Mouse (Mus musculus): ENCODE data around the gene Haus4. TPM values are rescaled to one million over a fixed set of nuclear protein-coding genes. Genes with fewer than 3 reads are reported as not detected.
A peak's percentile ranks its signal among the peaks of the same experiment; 100 is the strongest.

Haus4 gene
- polyA plus RNA-seq, 1 experiment from 2014 or later, result 20.5 TPM

DNA sequence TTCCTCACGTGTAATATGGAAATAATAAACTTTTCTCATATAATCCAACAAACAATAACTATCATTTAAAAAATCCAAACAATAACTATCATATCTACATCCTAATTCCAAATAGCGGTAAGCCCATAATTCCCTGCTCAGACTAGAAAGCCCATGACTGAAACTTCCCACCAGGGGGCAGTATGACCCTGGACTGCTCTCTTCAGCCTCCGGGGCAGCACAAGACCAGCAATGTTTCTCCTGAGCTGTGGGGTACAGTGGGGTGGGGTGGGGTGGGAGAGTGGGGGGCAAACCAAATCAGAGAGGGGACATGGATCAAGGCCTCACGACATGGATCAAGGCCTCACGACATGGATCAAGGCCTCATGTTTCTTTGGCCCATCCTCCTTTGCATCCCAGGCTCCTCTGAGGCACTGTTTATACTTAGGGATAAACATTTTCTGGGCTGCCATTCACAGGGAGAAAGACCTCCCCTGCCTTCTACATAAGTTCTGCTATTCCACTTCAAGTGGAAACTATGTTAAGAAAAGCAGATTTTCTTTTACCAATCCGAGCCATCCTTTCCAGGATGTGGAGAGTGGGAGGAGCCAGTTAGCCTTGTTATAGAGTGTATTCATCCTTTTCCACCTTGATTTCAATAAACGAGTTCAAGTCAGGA is 29.4 kb upstream of the Haus4 start:
- no peak overlapping the region for H3K27ac ChIP-seq (replicated peaks)
- H3K36me3 ChIP-seq, result peaks cover 23% of the 10 kb centered on the region
- no peaks in the 10 kb centered on the region for H3K4me1 ChIP-seq
- peaks cover 2% of the 10 kb centered on the region for H3K27me3 ChIP-seq (replicated peaks)
- 41% methylated on average over 7 of the region's 7 CpGs for WGBS
- no peak for ATAC-seq (ENCODE audit: low FRiP score)
- H3K4me3 ChIP-seq (replicated peaks), result no peak overlapping the region
- no peaks in the 10 kb centered on the region for H3K9me3 ChIP-seq (replicated peaks)
- H3K4me2 ChIP-seq, result no peak overlapping the region
- H3K9ac ChIP-seq (replicated peaks), result no peak overlapping the region

GRCm38 (mm10) chr14:54582536-54582935 is 28.1 kb upstream of the Haus4 start:
- H3K27me3 ChIP-seq (replicated peaks), result peaks cover 5% of the 10 kb centered on the region
- no peak for ATAC-seq (ENCODE audit: low FRiP score)

DNA sequence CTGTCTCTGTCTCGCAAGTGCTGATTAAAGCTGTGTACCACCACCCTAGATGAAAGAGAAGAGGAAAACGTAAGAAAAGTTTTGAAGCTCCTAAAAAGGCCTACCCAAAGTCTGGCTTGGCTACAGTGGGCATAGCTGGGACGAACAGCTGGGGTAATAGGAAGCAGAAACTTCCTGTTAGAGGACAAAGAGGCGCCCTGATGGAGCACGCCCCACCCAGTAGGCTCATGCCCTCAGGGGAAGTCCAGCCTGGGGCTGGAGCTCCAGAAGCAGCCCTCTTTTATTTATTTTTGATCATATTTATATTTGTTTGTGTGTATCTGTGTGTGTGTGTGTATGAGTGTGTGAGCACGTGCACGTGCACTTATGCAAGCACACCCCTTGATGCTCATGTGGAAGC is 25.2 kb upstream of the Haus4 start:
- H3K9me3 ChIP-seq (replicated peaks), result no peaks in the 10 kb centered on the region
- no peak overlapping the region for H3K27ac ChIP-seq (replicated peaks)
- ATAC-seq (ENCODE audit: low FRiP score), result no peak
- peaks cover 12% of the 10 kb centered on the region for H3K36me3 ChIP-seq
- no peak overlapping the region for H3K4me2 ChIP-seq
- WGBS, result 89% methylated on average over 7 of the region's 7 CpGs
- no peak overlapping the region for H3K4me3 ChIP-seq (replicated peaks)
- peaks cover 27% of the 10 kb centered on the region for H3K27me3 ChIP-seq (replicated peaks)
- H3K4me1 ChIP-seq, result peaks cover 37% of the 10 kb centered on the region
- no peak overlapping the region for H3K9ac ChIP-seq (replicated peaks)

More at GRCm38 (mm10) chr14:54582536-54582935, 28.1 kb upstream of the Haus4 start:
- H3K9ac ChIP-seq (replicated peaks), result no peak overlapping the region
- H3K4me2 ChIP-seq, result no peak overlapping the region
- H3K36me3 ChIP-seq, result peaks cover 23% of the 10 kb centered on the region
- H3K27ac ChIP-seq (replicated peaks), result no peak overlapping the region
- 94% methylated on average over 9 of the region's 9 CpGs for WGBS
- H3K9me3 ChIP-seq (replicated peaks), result no peaks in the 10 kb centered on the region
- no peak overlapping the region for H3K4me3 ChIP-seq (replicated peaks)
- peaks cover 11% of the 10 kb centered on the region for H3K4me1 ChIP-seq

GRCm38 (mm10) chr14:54578063-54578462 is 23.6 kb upstream of the Haus4 start:
- Histone ChIP-seq H3K36me3 (peaks cover 5% of the 10 kb centered on the region; the same call in 1 of the 2 replicates), H3K4me1 (peaks cover 53% of the 10 kb centered on the region), H3K4me2 (peak overlapping the region; percentile 85), H3K4me3 (replicated peaks) (peak overlapping the region; percentile 56), H3K27ac (replicated peaks) (peak overlapping the region; percentile 75), H3K9ac (replicated peaks) (peak overlapping the region; percentile 60), H3K9me3 (replicated peaks) (no peaks in the 10 kb centered on the region), H3K27me3 (replicated peaks) (peaks cover 40% of the 10 kb centered on the region)
- 0 out of 2 replicates have a peak, but pooled peaks have one; percentile 10 for ATAC-seq (ENCODE audit: low FRiP score)
- WGBS, result 2% methylated on average over 10 of the region's 10 CpGs

DNA sequence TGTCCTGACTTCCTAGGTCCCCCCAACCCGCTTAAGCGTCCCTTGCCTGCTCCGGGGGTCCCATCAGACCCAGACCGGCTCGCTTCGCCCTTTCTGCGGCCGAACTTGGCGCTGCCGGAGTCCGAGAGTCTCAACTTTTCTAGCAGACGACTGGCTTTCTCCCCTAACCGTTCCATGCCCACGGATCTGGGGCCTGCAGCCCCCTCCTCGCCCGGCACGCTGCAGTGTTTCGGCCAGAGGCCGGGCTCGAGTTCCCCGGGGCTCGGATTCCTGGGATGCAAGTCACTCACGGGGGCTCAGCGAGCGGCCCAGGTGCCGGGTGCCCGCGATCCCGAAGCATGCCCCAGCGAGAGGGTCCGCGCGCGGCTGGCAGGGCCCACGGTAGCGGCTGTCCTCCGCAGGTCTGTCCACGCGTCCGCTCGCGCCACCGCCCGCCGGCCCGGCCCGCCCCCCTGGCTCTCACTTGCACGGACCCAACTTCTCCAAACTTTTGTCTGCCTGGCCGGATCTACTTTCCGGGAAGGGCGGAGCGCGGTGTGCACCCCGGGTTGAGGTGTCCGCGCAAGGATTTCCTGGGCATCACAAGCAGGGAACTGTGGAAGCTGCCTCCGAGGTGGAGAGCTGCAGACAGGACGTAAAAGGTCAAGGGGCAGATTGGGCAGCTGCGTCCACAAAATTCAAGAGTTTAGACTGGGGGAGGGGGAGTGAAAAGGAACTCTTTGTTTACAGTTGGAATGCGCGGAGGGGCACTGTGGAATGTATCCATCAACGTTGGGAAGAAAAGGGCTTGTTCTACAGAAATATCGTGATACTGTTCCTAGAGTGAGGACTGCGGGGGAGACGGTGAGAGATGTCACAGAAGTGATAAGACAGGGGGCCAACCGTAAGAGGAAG is 22.9 kb upstream of the Haus4 start, which contains the start of gene Ajuba:
Gene Ajuba (minus strand): TSS at position 470 of the 894 bp plus-strand sequence.
- Histone ChIP-seq H3K27me3 (replicated peaks) (peaks cover 40% of the 10 kb centered on the region), H3K4me2 (peak within 1 kb of the TSS; percentile 85), H3K9me3 (replicated peaks) (no peaks in the 10 kb centered on the region), H3K4me1 (peaks cover 60% of the 10 kb centered on the region), H3K36me3 (no peaks in the 10 kb centered on the region), H3K4me3 (replicated peaks) (peak within 1 kb of the TSS; percentile 56), H3K27ac (replicated peaks) (peak within 1 kb of the TSS; percentile 75), H3K9ac (replicated peaks) (peak within 1 kb of the TSS; percentile 60)
- WGBS, result 0% methylated on average over 66 of the region's 66 CpGs
- peak; percentile 54 for ATAC-seq (ENCODE audit: low FRiP score)

GRCm38 (mm10) chr14:54576241-54577088 is 22.0 kb upstream of the Haus4 start:
- Histone ChIP-seq H3K9ac (replicated peaks) (peak overlapping the region; percentile 60), H3K9me3 (replicated peaks) (no peaks in the 10 kb centered on the region), H3K4me2 (peak overlapping the region; percentile 85), H3K27ac (replicated peaks) (peak overlapping the region; percentile 75; the same call in 1 of the 2 replicates), H3K27me3 (replicated peaks) (peaks cover 40% of the 10 kb centered on the region), H3K4me3 (replicated peaks) (peak overlapping the region; percentile 56), H3K4me1 (peaks cover 64% of the 10 kb centered on the region), H3K36me3 (no peaks in the 10 kb centered on the region)
- 0 out of 2 replicates have a peak, but pooled peaks have one; percentile 3 for ATAC-seq (ENCODE audit: low FRiP score)
- WGBS, result under 1% methylated on average over 84 of the region's 84 CpGs

- no peak for ATAC-seq (ENCODE audit: low FRiP score)
- under 1% methylated on average over 39 of the region's 39 CpGs for WGBS
- H3K27me3 ChIP-seq (replicated peaks), result peaks cover 40% of the 10 kb centered on the region
- no peaks in the 10 kb centered on the region for H3K9me3 ChIP-seq (replicated peaks)
- peak overlapping the region; percentile 56 for H3K4me3 ChIP-seq (replicated peaks)
- no peaks in the 10 kb centered on the region for H3K36me3 ChIP-seq
- peak overlapping the region; percentile 85 for H3K4me2 ChIP-seq
- H3K4me1 ChIP-seq, result peaks cover 64% of the 10 kb centered on the region
- peak overlapping the region; percentile 60 for H3K9ac ChIP-seq (replicated peaks)
- H3K27ac ChIP-seq (replicated peaks), result no peak overlapping the region
These were observed 21.2 kb upstream of the Haus4 start for GRCm38 (mm10) chr14:54575631-54576030.

- no peak for ATAC-seq (ENCODE audit: low FRiP score)
- Histone ChIP-seq H3K9ac (replicated peaks) (peak overlapping the region; percentile 60), H3K36me3 (no peaks in the 10 kb centered on the region), H3K27me3 (replicated peaks) (peaks cover 40% of the 10 kb centered on the region), H3K4me2 (peak overlapping the region; percentile 85), H3K27ac (replicated peaks) (no peak overlapping the region), H3K9me3 (replicated peaks) (no peaks in the 10 kb centered on the region), H3K4me3 (replicated peaks) (peak overlapping the region; percentile 56), H3K4me1 (peaks cover 64% of the 10 kb centered on the region)
- 3% methylated on average over 8 of the region's 8 CpGs for WGBS
These were observed 20.6 kb upstream of the Haus4 start for GRCm38 (mm10) chr14:54575031-54575430.

DNA sequence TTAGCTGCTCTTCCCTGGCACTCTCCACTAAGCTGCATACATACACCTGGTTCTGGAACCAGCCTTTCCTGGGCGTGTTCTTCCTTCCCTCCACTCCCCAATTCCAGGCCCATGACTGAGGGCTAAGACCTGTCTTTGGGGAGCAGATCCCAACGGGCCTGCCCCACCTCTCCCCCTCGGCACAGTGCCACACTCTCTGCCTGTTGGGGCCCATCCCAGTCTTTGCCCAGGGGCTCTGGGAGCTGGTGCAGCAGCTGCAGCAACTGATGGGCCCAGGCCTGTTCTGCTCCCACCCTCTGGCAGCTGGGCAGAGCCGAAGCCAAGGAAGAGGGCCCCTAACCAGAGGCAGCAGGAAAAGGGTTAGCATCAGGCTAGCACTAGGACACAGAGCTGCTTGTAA is 19.8 kb upstream of the Haus4 start:
- Histone ChIP-seq H3K4me1 (peaks cover 64% of the 10 kb centered on the region), H3K9me3 (replicated peaks) (no peaks in the 10 kb centered on the region), H3K27ac (replicated peaks) (no peak overlapping the region), H3K4me2 (peak overlapping the region; percentile 85), H3K9ac (replicated peaks) (peak overlapping the region; percentile 15; the same call in 1 of the 2 replicates), H3K36me3 (no peaks in the 10 kb centered on the region), H3K4me3 (replicated peaks) (peak overlapping the region; percentile 56; the same call in 1 of the 2 replicates), H3K27me3 (replicated peaks) (peaks cover 40% of the 10 kb centered on the region)
- 18% methylated on average over 4 of the region's 4 CpGs for WGBS
- ATAC-seq (ENCODE audit: low FRiP score), result no peak

DNA sequence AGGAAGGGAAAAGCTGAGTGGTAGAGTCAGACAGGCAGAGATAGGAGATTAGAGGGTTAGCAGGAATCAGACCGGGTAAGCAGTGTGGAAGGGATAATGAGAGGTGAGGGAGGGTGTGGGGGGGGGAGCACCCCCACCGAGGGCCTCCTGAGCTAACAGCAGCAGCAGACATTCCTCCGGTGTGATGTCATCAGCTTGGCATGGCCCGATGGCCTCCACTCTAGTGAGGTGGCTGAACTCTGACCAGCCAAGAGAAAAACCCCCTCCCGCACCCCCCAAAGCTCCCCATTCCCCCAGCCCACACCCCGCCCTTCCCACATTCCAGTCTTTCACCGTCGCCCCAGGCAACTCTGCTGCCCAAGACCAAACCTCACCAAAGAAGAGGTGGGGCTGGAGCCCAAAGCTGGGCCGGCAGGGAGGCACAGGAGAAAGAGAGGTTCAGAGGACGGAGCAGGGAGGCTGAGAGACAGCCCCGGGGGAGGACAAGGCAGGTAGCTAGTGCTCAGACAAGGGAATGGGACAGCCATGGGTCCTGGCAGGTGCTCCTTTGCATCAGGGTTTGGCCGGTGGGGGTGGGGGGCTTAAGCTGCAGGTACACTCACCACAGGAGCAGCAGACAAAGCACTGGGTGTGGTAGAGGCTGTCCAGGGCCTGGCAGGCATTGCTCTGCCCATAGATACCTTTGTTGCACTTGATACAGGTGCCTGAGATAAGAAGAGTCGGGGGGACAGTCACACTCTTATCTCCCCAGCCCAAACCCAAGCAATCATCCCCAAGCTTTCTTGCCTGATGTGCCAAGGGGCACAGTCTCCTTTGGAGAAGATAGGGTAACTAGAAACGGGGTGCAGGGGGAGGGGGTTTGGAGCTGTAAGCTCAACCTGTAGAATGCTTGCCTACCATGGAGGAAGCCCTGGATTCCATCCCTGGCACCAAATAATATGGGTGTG is 18.6 kb upstream of the Haus4 start:
- Histone ChIP-seq H3K4me3 (replicated peaks) (0 out of 2 replicates have a peak overlapping the region, but pooled peaks have one; percentile 9), H3K4me1 (peaks cover 59% of the 10 kb centered on the region), H3K9ac (replicated peaks) (no peak overlapping the region)

More for the DNA sequence above, 18.6 kb upstream of the Haus4 start:
- Histone ChIP-seq H3K9me3 (replicated peaks) (no peaks in the 10 kb centered on the region), H3K4me2 (peak overlapping the region; percentile 85), H3K27me3 (replicated peaks) (peaks cover 36% of the 10 kb centered on the region), H3K36me3 (no peaks in the 10 kb centered on the region), H3K27ac (replicated peaks) (0 out of 2 replicates have a peak overlapping the region, but pooled peaks have one; percentile 18)
- ATAC-seq (ENCODE audit: low FRiP score), result no peak
- 12% methylated on average over 14 of the region's 14 CpGs for whole genome bisulfite sequencing
